Mouse (Mus musculus) retina, embryonic 14.5 days (tissue): ENCODE measurements around the gene Adgrl4.

Experiments
- DNase-seq: peaks from one replicate; pipeline ENCODE4 v3.0.0-alpha.2; 2015; ENCODE audit warnings: low spot score

Gene Adgrl4

DNA sequence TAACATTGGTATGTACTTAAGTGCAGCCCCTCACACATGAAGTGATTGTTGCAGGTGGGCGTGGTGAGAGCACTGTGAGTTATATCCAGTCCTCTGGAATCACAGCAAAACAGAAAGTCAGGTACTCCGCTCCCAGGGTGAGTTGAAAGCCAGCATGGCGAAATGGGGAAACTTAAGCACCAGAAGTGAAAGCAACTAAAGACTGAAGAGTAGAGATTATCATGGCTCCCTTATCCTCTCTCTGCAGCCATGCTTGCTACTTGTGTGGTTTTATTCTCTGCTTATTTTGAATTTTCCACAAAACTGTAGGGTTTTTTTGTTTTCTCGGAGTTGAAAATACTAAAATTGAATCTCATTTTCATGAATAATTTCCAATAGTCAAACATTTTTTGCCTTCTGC, 51.2 kb downstream of the Adgrl4 start:
- no peak for DNase-seq

DNA sequence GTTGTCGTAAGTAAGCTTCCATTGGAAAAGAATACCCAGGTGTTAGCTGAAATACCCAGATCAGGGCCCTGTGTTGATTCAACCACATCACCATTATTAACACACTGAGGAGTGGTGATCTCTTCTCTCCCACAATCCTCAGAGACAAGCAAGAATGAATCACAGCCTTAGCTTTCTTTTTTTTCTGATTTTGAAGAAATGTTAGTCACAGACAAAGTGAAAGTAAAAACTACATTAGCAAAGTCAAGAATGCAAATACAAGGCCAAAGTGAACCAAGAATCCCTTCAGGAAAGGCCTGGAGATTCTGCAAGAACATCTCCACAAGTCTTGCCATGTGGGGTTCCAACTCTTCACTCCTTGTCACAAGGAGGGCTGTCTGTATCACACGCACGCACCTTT, 67.9 kb downstream of the Adgrl4 start:
- no peak for DNase-seq

DNA sequence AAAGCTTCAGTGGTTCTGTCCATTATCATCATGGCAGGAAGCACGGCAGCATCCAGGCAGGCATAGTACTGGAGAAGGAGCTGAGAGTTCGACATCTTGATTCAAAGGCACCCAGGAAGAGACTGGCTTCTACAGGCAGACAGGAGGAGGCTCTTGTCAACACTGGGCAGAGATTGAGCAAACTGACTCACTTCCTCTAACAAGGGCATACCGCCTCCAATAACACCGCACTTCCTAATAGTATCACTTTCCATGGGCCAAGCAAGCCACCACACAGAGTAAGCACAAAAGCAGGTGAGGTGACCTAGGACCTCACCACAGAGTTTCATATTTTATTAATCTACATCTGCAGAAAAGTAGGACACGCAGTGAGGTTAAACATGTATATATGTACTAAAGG, 73.5 kb downstream of the Adgrl4 start:
- no peak for DNase-seq

DNA sequence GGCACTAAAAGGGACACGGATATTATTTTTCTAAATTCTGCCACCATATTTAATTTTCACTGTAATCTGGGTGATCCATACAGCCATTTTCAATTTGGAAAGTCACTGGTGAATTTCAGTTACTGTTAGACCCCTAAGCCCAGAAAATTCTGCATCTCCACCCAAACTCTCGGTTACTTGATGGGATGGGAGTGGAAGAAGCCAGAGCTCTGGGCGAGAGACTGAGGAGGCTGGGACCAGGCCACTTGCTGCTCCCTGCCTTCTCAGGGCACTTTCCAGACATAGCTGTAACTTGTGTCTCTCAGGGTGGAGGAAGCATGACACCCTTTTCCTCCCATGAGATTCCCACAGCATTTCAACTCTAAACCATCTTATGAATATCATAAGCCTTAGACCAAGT, 109.5 kb downstream of the Adgrl4 start:
- no peak for DNase-seq

DNA sequence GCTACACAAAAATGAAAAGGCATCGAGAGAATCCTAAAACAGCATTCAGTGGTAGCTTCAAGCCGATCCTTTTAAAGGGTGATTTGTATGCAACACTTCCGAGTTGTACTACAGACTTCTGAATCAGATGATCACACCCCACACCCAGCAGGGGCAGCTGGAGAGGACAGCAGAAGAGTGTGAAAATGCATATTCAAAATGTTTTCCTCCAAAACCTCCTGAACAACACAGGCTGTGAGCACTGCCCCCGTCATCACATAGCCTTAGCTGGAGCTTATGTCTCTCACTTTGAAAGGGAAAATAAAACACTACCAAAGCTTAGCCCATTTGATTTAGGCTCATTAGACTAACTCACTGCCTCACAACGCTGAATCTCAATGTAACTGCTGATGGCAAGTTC, 113.3 kb downstream of the Adgrl4 start:
- no peak for DNase-seq

DNA sequence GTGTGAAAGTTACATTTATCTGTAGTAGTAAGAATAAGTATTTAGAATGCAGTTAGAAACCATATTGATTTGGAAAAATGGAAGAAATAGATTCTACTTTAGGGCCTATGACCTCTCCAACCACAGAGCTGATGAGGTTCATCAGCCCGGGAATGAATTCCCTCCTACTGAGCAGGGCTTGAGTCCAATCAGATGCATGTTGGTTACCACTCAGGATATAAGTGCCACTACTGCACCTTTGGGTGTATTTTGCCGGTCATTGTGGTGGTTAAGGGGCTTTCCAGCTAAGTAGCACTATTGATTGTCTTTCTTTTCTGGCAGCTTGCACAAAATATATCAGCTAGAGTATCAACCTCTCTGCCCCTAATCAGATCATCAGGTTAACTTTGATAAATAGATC, 118.9 kb downstream of the Adgrl4 start:
- no peak for DNase-seq

DNA sequence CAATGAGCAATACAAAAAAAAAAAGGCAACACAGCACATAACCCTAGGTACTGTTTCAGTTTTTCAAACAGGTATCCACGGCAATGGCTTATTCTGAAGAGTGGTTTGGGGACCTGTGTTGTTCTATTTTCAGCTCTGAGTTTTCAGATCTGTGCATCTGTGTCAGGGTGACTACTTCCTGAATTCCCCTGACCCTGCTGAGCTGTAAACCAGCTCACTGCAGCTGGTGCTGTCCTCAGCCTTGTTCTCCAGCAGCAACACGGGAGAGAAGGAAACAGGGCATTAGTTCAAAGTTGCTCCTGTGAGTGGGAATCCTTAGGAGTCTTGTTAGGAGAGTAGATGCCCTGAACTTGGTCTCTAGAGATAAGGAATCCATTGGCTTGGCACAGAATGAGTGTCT, 119.4 kb downstream of the Adgrl4 start:
- no peak for DNase-seq

DNA sequence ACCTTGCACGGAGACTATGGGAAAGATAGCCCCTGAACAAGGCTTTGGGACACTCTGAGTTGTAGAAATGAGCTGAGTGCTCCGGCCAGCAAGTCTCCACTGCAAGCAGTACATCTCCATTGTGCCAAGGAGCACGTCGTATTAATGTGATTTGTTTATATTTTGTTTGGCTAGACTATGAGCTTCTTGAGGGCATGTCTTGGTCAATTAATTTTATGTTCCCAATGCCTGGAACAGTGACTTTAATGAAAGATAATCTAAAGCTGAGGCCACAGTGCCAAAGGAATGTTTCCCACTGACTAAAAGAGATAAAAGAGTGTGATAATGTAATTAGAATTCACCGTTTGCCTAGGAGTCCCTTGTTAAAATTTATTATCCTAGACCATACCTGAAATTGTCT, 119.9 kb downstream of the Adgrl4 start:
- no peak for DNase-seq

DNA sequence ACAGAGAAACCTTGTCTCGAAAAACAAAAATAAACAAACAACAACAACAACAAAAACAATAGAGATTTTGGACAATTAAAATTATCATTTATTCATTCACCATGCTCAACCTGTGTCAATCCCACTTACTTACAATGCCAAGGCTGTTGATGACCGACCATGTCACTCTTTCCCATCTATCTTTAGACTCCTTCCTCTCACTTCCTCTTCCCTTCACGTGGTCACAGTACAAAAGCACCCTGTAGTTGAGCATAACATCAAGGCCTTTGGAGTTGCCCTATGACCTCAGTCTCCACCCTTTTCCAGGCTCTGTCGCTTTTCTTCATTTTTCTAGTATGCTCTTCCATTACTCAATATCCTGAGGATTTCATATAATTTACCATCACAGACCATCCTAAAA, 120.7 kb downstream of the Adgrl4 start:
- DNase-seq = no peak

DNA sequence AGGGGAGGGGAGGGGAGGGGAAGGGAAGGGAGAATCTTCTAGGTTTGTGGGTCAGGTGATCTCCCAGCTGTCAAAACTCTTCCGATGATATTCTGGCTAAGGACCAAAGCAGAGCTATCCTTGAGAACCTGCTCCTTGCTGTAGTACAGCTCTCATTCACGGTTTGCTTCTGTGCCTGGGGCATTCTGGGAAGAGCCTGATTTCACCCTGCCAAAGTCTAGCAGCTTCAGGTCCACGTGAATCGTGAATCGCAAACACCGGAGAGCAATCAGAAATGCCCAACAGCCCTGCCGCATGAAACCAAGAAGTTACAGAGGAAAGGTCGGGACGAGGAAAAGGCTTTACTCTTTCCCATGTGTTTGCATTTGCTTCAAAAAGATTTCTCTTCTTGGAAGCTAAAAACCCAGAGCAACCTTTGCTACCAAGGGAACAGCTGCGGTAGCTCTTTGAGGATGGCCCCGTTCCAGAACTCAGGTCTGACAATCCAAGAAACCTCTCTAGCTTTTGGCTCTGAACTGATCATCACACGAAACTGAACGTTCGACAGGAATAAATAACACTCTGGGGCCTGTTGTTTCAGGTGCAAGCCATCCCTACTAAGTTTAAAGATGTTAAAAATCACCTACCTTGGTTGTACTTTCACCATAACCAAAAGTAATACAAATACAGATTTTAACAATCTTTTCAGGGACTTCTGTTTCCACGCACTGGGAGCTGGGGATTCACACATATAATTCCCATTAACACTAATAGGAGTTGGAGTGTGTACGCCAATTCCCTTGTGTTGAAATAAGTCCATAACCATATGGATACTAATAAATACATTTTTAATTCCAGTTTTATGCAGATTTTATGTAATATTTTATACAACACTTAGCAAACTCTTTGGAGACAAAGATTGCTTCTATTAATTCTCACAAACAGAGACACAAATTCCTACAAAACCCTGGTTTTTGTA, 128.3 kb downstream of the Adgrl4 start:
- peak; percentile 4 for DNase-seq

DNA sequence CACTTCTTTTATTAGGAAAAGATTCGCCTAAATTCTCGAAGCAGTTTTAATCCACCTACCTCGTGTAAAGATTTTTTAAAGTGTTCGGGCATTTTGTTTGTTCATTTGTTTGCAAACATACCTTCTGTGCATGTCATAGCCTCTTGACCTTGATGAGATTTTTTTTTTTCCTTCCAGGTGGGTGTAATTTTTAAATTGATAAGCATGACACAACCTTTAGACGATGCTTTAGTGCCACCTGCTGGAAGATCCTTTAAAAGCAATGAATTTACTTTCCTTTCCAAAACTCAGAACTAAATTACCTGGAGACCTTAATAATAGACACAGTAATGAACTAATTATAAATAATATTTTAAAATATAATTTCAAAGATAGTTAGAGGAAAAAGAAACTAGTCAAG, 128.9 kb downstream of the Adgrl4 start:
- DNase-seq = peak; percentile 77

DNA sequence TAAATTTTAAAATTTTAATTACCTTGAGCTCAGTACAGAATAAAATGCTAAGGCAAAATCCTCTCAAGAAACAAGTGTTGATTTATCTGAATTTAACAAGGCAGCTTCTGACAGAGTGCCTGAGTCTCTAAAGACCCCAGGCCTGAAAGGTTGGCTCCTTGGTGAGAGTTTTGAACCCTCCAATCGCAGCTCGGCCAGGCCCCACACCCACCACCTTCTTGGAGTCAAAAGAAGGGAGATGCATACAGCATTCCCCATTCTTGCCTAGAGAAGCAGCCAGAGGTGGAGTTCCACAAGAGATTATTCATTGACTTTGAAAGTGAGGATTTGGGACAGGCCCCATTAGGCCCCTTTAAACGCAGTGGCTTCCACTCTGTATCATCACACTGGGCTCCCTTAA, 129.9 kb downstream of the Adgrl4 start:
- DNase-seq = no peak

DNA sequence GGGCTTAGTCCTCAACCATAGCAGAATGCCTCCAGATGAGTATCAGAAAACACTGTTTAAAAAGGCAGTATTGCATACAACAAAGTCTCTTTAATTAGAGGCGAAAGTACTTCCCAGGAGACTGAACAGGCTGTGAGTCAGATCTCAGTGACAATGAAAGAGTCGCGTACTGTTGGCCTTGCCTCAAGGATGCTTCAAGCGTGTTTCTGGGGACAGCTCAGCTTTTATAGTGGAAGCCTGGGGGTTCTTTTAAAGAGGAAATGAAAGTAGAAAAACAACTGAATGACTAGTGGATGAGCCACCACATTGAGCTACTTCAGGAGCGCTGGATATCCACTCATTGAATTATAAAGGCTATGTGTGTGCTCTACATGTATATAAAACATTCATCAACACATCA, 134.4 kb downstream of the Adgrl4 start:
- no peak for DNase-seq

DNA sequence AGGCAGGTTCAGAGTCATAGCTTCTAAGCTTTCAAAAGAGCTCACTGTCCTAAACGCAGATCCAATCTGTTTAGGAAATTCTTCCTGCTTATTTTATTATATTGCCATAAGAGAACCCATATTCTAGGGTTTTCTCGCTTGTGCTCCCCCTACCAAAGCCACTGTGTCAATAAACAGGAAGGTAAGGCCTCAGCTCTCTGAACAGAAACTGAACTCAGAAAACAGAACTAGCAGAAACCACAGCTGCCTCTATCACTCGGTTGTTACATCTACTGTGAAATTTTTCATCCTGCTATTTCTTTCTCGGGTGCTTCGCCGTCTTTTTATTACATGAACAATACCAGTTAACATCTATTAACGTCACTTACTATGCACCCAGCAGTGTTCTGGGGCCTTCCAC, 137.6 kb downstream of the Adgrl4 start:
- DNase-seq = peak; percentile 38

DNA sequence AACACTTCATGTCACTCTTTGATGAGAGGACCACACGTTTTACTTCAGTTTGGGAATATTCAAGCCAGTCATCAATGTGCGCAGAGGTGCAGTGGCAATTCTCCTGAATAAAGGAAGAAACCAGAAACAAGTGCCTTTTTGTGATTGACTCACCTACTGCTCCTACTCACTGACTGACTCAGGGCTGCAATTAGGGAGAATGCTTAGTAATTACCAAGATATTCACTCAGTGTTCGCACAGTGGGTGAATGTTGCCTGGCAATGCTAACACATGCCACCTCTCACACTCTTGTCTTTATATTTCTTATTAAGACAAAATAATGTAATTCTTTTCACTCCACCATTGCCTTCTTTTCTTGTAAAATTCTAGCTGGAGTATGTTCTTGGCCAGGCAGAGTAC, 138.5 kb downstream of the Adgrl4 start:
- DNase-seq = peak; percentile 5

DNA sequence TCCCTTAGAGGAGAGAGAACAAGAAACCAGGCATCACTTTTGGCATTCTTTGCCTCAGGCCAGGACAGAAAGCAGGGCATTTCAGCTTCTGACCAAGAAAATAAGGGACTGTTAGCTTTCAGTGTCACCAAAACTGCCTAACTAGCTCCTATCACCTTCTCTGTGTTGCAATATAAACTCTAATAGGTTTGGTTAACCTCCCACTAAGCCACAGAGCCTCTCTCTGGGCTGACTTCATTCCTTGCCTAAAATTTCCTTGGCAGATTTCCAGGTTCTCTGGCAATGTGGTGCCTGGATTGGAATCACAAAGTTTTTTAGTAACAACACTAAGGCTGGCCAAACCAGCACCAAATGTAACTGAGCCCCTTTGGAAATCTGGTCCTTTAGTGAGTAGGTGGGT, 154.2 kb downstream of the Adgrl4 start:
- DNase-seq = no peak
